Mouse (Mus musculus): ENCODE measurements around the gene Ppp6r1. TPM values are rescaled to one million over a fixed set of nuclear protein-coding genes. Genes with fewer than 3 reads are reported as not detected.

The Ppp6r1 gene
- polyA plus RNA-seq (2014; fragmentation: Illumina TruSeq; extraction: RNeasy Lipid Tissue Mini Kit (QIAGEN cat#74804); ENCODE audit: low read depth, low replicate concordance) = 12.3 TPM

GRCm38 (mm10) chr7:4658912-4659551 lies at the start of gene Ppp6r1:
Gene Ppp6r1, minus strand, starts transcription at chr7:4659019.

DNA sequence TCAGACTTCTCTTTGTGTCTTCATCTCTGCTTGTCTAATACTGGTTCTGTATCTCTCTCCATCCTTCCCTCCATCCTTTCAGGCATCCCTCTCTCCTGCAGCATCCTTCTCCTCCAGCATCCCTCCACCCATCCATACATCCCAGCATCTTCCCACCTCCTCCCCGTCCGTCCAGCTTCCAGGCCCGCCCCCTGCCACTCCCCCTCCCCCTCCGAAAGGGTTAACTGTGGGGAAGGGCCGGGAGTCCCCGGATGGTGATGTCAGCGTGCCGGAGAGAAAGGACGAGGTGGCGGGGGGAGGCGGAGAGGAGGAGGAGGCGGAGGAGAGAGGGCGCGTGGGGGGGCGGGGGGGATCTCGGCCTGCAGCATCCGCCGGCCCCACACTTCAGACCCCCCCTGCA lies 31.6 kb upstream of the Ppp6r1 start, which contains the start of gene Brsk1:
Gene Brsk1 (plus strand): TSS at position 218 of the 400 bp plus-strand sequence.

DNA sequence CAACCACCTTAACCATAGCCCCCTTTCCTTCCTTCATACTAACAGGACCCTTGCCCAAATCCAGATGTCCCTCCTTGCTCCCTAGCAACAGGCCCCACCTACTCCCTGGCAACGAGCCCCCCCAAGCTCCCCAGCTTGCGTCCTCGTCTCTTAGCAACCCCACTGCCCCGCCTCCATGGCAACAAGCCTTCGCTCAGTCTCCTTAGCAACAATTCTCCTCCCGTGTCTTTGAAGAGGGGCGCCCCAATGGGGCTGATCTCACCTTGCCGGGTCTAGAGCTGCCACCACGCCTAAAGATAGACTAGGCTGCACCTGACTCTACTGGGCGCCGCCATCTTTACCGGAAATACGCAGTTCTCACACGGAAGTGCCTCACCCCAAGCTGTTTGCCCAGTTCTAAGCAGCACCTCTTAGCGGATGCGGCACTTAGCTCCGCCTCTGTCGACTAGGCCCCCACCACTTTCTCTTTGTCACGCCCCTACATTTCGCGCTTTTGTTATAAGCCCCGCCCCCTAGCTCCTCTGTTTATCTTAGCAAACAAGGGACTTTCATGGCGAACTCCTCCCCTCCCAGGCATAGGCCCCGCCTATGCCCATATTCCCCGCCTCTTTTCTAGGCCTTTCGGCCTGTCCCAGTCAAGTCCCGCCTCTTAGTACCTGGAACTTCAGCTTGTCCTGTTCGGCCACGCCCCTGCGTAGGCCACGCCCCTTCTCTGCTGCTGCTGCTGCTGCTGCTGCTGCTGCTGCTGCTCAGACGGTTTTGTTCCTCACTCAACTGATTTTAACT lies 26.0 kb upstream of the Ppp6r1 start, which contains the start of gene Hspbp1:
Gene Hspbp1 (minus strand): TSS at position 437 of the 786 bp plus-strand sequence.

DNA sequence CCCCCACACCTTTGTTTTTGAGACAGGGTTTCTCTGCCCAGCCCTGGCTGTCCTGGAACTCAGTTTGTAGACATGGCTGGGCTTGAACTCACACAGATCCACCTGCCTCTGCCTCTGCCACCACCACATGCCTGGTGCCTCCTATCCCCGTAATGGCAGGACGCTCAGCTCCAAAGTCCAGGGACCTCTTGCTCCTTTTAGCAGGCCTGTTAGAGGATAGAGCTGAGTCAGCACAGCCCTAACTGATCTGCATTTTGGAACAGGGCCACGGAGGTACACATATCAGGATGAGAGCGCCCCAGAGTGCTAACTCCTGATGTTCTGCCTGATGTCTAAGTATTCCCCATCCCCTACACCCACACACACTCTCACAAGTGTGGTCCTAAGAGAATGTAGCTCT lies 27.8 kb downstream of the Ppp6r1 start, which contains the start of gene Tmem86b:
Gene Tmem86b (minus strand): TSS at position 392 of the 400 bp plus-strand sequence.

DNA sequence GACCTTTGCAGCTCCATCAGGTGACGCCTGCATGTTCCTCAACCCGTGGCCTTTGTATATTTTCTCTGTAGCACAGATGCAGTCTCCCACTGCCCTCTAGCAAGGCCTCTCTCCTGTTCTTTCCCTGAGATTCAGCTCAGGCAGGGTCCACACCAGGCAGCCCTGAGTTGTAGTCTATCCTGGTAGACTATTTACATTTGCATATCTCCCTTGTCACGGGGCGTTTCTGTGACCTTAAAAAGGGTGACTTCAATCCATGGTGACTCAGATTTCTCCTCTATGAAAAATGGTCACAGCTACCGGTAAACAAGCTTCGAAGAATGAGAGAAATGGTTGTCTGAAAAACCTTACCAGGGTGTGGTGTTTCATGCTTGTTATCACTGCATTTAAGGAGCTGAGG lies 54.9 kb downstream of the Ppp6r1 start, which contains the start of gene Ptprh:
Gene Ptprh (minus strand): TSS at position 169 of the 400 bp plus-strand sequence.

Other genes with a start within 250 kb of the Ppp6r1 start
- 10.5 TPM for gene Rdh13, start 213.4 kb downstream of the Ppp6r1 start, polyA plus RNA-seq (2014; fragmentation: Illumina TruSeq; extraction: RNeasy Lipid Tissue Mini Kit (QIAGEN cat#74804); ENCODE audit: low read depth, low replicate concordance)
- 2.2 TPM for gene Eps8l1, start 198.3 kb downstream of the Ppp6r1 start, polyA plus RNA-seq (2014; fragmentation: Illumina TruSeq; extraction: RNeasy Lipid Tissue Mini Kit (QIAGEN cat#74804); ENCODE audit: low read depth, low replicate concordance)
- 12.5 TPM for gene Ppp1r12c, start 157.3 kb downstream of the Ppp6r1 start, polyA plus RNA-seq (2014; fragmentation: Illumina TruSeq; extraction: RNeasy Lipid Tissue Mini Kit (QIAGEN cat#74804); ENCODE audit: low read depth, low replicate concordance)
- gene Tnnt1, start 142.6 kb downstream of the Ppp6r1 start, polyA plus RNA-seq (2014; fragmentation: Illumina TruSeq; extraction: RNeasy Lipid Tissue Mini Kit (QIAGEN cat#74804); ENCODE audit: low read depth, low replicate concordance) = not detected
- not detected for gene Tnni3, start 134.8 kb downstream of the Ppp6r1 start, polyA plus RNA-seq (2014; fragmentation: Illumina TruSeq; extraction: RNeasy Lipid Tissue Mini Kit (QIAGEN cat#74804); ENCODE audit: low read depth, low replicate concordance)
- gene Dnaaf3, start 126.6 kb downstream of the Ppp6r1 start, polyA plus RNA-seq (2014; fragmentation: Illumina TruSeq; extraction: RNeasy Lipid Tissue Mini Kit (QIAGEN cat#74804); ENCODE audit: low read depth, low replicate concordance) = not detected
- 1.2 TPM for gene Syt5, start 111.5 kb downstream of the Ppp6r1 start, polyA plus RNA-seq (2014; fragmentation: Illumina TruSeq; extraction: RNeasy Lipid Tissue Mini Kit (QIAGEN cat#74804); ENCODE audit: low read depth, low replicate concordance)
- gene Ptprh, start 55.0 kb downstream of the Ppp6r1 start, polyA plus RNA-seq (2014; fragmentation: Illumina TruSeq; extraction: RNeasy Lipid Tissue Mini Kit (QIAGEN cat#74804); ENCODE audit: low read depth, low replicate concordance) = 17.8 TPM
- gene Tmem86b, start 27.6 kb downstream of the Ppp6r1 start, polyA plus RNA-seq (2014; fragmentation: Illumina TruSeq; extraction: RNeasy Lipid Tissue Mini Kit (QIAGEN cat#74804); ENCODE audit: low read depth, low replicate concordance) = 0.88 TPM
- not detected for gene Hspbp1, start 26.0 kb upstream of the Ppp6r1 start, polyA plus RNA-seq (2014; fragmentation: Illumina TruSeq; extraction: RNeasy Lipid Tissue Mini Kit (QIAGEN cat#74804); ENCODE audit: low read depth, low replicate concordance)
- gene Brsk1, start 31.6 kb upstream of the Ppp6r1 start, polyA plus RNA-seq (2014; fragmentation: Illumina TruSeq; extraction: RNeasy Lipid Tissue Mini Kit (QIAGEN cat#74804); ENCODE audit: low read depth, low replicate concordance) = 0.35 TPM
- 4.8 TPM for gene Tmem150b, start 66.2 kb upstream of the Ppp6r1 start, polyA plus RNA-seq (2014; fragmentation: Illumina TruSeq; extraction: RNeasy Lipid Tissue Mini Kit (QIAGEN cat#74804); ENCODE audit: low read depth, low replicate concordance)
- 3.9 TPM for gene Kmt5c, start 81.1 kb upstream of the Ppp6r1 start, polyA plus RNA-seq (2014; fragmentation: Illumina TruSeq; extraction: RNeasy Lipid Tissue Mini Kit (QIAGEN cat#74804); ENCODE audit: low read depth, low replicate concordance)
- not detected for gene Cox6b2, start 94.1 kb upstream of the Ppp6r1 start, polyA plus RNA-seq (2014; fragmentation: Illumina TruSeq; extraction: RNeasy Lipid Tissue Mini Kit (QIAGEN cat#74804); ENCODE audit: low read depth, low replicate concordance)
- not detected for gene Fam71e2, start 112.3 kb upstream of the Ppp6r1 start, polyA plus RNA-seq (2014; fragmentation: Illumina TruSeq; extraction: RNeasy Lipid Tissue Mini Kit (QIAGEN cat#74804); ENCODE audit: low read depth, low replicate concordance)
- gene Il11, start 123.8 kb upstream of the Ppp6r1 start, polyA plus RNA-seq (2014; fragmentation: Illumina TruSeq; extraction: RNeasy Lipid Tissue Mini Kit (QIAGEN cat#74804); ENCODE audit: low read depth, low replicate concordance) = 0.38 TPM
- gene Tmem190, start 123.9 kb upstream of the Ppp6r1 start, polyA plus RNA-seq (2014; fragmentation: Illumina TruSeq; extraction: RNeasy Lipid Tissue Mini Kit (QIAGEN cat#74804); ENCODE audit: low read depth, low replicate concordance) = not detected
- gene Tmem238, start 130.6 kb upstream of the Ppp6r1 start, polyA plus RNA-seq (2014; fragmentation: Illumina TruSeq; extraction: RNeasy Lipid Tissue Mini Kit (QIAGEN cat#74804); ENCODE audit: low read depth, low replicate concordance) = 1.2 TPM
- gene Rpl28, start 133.9 kb upstream of the Ppp6r1 start, polyA plus RNA-seq (2014; fragmentation: Illumina TruSeq; extraction: RNeasy Lipid Tissue Mini Kit (QIAGEN cat#74804); ENCODE audit: low read depth, low replicate concordance) = 18.9 TPM
- 2.9 TPM for gene Ube2s, start 153.6 kb upstream of the Ppp6r1 start, polyA plus RNA-seq (2014; fragmentation: Illumina TruSeq; extraction: RNeasy Lipid Tissue Mini Kit (QIAGEN cat#74804); ENCODE audit: low read depth, low replicate concordance)
- 0.66 TPM for gene Shisa7, start 185.7 kb upstream of the Ppp6r1 start, polyA plus RNA-seq (2014; fragmentation: Illumina TruSeq; extraction: RNeasy Lipid Tissue Mini Kit (QIAGEN cat#74804); ENCODE audit: low read depth, low replicate concordance)
- gene Isoc2b, start 211.2 kb upstream of the Ppp6r1 start, polyA plus RNA-seq (2014; fragmentation: Illumina TruSeq; extraction: RNeasy Lipid Tissue Mini Kit (QIAGEN cat#74804); ENCODE audit: low read depth, low replicate concordance) = 1.4 TPM
- 0.44 TPM for gene Isoc2a, start 218.1 kb upstream of the Ppp6r1 start, polyA plus RNA-seq (2014; fragmentation: Illumina TruSeq; extraction: RNeasy Lipid Tissue Mini Kit (QIAGEN cat#74804); ENCODE audit: low read depth, low replicate concordance)
- not detected for gene Gm36210, start 247.5 kb upstream of the Ppp6r1 start, polyA plus RNA-seq (2014; fragmentation: Illumina TruSeq; extraction: RNeasy Lipid Tissue Mini Kit (QIAGEN cat#74804); ENCODE audit: low read depth, low replicate concordance)